Mouse (Mus musculus) lung, embryonic 15.5 days (tissue): ENCODE data around the gene Pdlim7. TPM values are rescaled to one million over a fixed set of nuclear protein-coding genes. Genes with fewer than 3 reads are reported as not detected.

Source experiments
- ATAC-seq: fragments of 200-750 bp; cut with Nextera tagmentation; 2 replicates; pipeline ENCODE4 v1.8.0; 2017; ENCODE audit warnings: moderate number of reproducible peaks, borderline replicate concordance; ENCODE audit not compliant: low FRiP score, low TSS enrichment; ENCODE audit errors: extremely low read depth
- H3K27ac ChIP-seq: fragments of 300-500 bp; sonication (generic); 2 replicates; pipeline ENCODE4 v1.5.1; 2015; ENCODE audit warnings: moderate library complexity, mild to moderate bottlenecking, inconsistent platforms
- H3K27me3 ChIP-seq: fragments of 300-500 bp; sonication (generic); 2 replicates; pipeline ENCODE4 v1.6.1; 2015; ENCODE audit warnings: inconsistent platforms
- H3K36me3 ChIP-seq: fragments of 300-500 bp; sonication (generic); 2 replicates; pipeline ENCODE4 v1.6.1; 2015; ENCODE audit warnings: inconsistent platforms
- H3K4me1 ChIP-seq: fragments of 300-500 bp; sonication (generic); 2 replicates; pipeline ENCODE4 v1.6.1; 2015; ENCODE audit warnings: inconsistent platforms
- H3K4me2 ChIP-seq: fragments of 300-500 bp; sonication (generic); 2 replicates; pipeline ENCODE4 v1.6.1; 2015; ENCODE audit warnings: inconsistent platforms, mild to moderate bottlenecking, moderate library complexity
- H3K4me3 ChIP-seq: fragments of 300-500 bp; sonication (generic); 2 replicates; pipeline ENCODE4 v1.5.1; 2015; ENCODE audit warnings: mild to moderate bottlenecking, inconsistent platforms
- H3K9ac ChIP-seq: fragments of 300-500 bp; sonication (generic); 2 replicates; pipeline ENCODE4 v1.6.1; 2015; ENCODE audit warnings: inconsistent platforms
- H3K9me3 ChIP-seq: fragments of 300-500 bp; sonication (generic); 2 replicates; pipeline ENCODE4 v1.6.1; 2016; ENCODE audit warnings: inconsistent platforms
- WGBS: fragments of 180-500 bp; shearing (Covaris S2); methylation state at CpG from one replicate; pipeline ENCODE4 v1.1.7; 2015; 5-methylcytosine and 5-hydroxymethylcytosine counted together
- polyA plus RNA-seq: library from polyadenylated mRNA; unstranded; fragments of >200 nt; fragmentation: Nextera tagmentation; extraction: Ambion mirVana; gene quantifications from 2 replicates; pipeline ENCODE4 v1.2.1, GENCODE M21; 2015

Gene Pdlim7
- polyA plus RNA-seq, 1 experiment from 2014 or later: 169 TPM

DNA sequence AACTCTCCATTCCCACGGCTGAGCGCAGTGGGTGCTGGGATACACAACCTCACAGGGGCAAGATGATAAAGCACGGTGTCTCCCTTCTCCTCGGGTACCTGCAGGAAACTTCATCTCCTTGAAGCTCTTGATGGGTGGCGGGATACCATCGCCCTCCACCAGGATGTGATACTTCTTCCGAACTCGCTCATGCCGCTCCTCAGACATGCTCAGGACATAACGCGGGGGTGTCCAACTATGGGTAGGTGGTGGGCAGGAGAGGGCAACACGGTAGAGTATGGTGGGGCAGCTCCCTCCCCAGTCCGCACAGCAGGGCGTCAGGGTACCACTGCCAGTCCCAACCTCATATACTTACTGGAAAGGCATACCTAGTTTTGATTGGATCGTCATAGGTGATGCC is 21.7 kb upstream of the Pdlim7 start:
- Histone ChIP-seq H3K4me1 (peaks cover 15% of the 10 kb centered on the region), H3K9ac (peak overlapping the region; percentile 87; the same call in 1 of the 2 replicates), H3K9me3 (no peaks in the 10 kb centered on the region), H3K27ac (no peak overlapping the region), H3K36me3 (peaks cover 63% of the 10 kb centered on the region), H3K4me3 (peak overlapping the region; percentile 98), H3K27me3 (no peaks in the 10 kb centered on the region), H3K4me2 (peak overlapping the region; percentile 89)
- WGBS: 93% methylated on average over 15 of the region's 15 CpGs
- ATAC-seq: no peak

DNA sequence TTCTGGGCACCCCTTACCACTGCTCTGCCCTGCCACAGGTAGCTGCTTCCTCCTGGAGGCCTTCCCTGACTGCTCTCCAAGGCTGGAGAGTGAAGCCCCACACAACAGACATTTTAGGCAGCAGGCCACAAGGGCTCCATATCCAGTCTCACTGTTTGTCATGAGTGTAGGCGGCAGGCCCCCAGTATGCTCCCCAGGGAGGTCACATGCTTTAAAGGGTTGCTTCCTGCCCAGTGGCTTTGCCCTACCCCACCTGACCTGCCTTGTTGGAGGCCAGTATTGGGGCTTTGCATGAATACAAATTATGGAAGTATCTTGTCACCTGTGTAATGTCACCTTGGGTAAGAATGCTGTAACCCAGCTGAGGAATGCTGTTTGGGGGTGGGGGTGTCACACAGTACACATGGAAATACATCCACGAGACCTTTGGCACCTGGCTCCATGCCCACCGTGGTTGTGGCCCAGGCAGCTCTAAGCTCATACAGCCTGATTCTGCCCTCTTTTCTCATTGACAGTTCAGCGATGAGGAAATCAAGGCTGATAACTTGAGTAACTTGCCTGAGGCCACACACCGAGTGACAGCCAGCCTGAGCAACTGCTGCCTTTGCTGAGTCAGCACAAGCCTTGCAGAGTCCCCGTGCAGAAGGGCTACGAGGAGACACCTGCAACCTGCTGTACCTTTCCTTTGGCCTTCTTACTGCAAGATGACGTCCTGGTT is 15.9 kb upstream of the Pdlim7 start, which contains the start of gene Dok3:
TSS of gene Dok3 (minus strand) at position 99 of the 718 bp plus-strand sequence.
- H3K27me3 ChIP-seq: no peaks in the 10 kb centered on the region
- H3K27ac ChIP-seq: no peak within 1 kb of the TSS
- H3K4me1 ChIP-seq: no peaks in the 10 kb centered on the region
- H3K9me3 ChIP-seq: no peaks in the 10 kb centered on the region
- WGBS: 78% methylated on average over 8 of the region's 8 CpGs
- no peak within 1 kb of the TSS for H3K4me3 ChIP-seq
- H3K36me3 ChIP-seq: peaks cover 49% of the 10 kb centered on the region
- H3K9ac ChIP-seq: no peak within 1 kb of the TSS
- H3K4me2 ChIP-seq: no peak within 1 kb of the TSS
- ATAC-seq: no peak

DNA sequence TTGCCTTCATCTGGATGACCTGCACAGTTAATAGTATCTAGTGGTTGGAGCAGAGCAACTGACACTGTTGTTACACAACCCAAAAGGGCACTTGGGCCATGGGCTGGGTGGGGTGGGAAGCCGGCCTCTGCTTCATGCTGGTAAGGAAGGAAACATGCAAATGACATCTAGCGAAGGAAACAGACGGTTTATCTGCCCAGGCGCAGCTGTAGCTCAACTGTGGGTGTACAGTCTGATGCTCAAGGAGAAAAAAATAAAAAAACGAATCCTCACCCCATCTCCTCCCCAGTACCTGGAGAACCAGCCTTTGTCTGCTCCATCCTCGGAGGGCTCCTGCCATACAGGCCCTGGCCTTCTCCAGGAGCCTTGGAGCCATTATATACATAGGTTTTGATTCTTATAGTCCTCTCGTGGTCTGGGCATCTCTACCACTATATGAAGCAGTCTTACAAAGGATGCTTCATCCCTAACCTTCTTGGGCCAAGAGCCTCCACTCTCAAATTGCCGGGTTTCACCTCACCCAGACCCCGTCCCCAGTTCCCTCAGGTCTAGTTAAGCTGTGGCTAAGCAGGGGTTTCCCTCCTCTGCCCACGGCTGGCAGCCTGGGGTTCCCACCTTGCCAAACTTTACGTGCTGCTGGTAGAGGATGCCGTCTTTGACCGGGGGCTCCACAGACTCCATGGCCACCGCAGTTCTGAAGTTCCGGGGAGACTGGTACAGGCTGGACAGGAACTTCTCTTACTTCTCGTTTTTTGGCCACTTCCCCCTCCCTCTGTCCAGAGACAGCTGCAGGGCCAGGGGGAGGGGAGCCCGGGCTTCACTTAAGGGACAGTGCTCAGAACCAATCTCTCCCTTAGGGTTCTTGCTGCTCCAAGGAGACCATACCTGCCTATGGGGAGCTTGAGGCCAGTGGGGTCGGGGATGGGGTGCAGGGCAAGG is 14.6 kb upstream of the Pdlim7 start:
- ATAC-seq: no peak
- peaks cover 38% of the 10 kb centered on the region for H3K36me3 ChIP-seq
- 73% methylated on average over 18 of the region's 18 CpGs for WGBS
- no peak overlapping the region for H3K4me3 ChIP-seq
- H3K9me3 ChIP-seq: no peaks in the 10 kb centered on the region
- no peak overlapping the region for H3K9ac ChIP-seq
- H3K27ac ChIP-seq: no peak overlapping the region
- no peak overlapping the region for H3K4me2 ChIP-seq
- H3K27me3 ChIP-seq: no peaks in the 10 kb centered on the region
- H3K4me1 ChIP-seq: no peaks in the 10 kb centered on the region

DNA sequence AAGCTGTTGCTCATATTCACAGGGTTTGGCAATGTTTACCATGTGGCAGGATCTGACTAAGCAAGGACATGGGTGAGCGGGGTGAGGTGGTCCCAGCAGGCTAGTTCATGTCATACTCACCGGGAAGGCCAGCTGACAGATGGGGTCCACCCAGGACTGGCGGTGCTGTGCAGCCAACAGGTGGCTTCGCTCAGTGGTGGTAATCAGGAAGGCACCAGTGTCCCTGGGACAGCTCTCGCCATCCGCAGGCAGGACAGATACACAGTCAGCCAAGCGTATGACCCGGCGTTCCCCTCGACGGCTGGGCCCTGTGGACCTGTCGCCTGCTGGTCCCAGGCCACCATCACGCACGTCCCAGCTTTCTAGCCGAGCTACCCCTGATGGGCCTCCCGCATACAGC is 13.7 kb upstream of the Pdlim7 start:
- Histone ChIP-seq H3K4me2 (no peak overlapping the region), H3K9ac (no peak overlapping the region), H3K27ac (no peak overlapping the region), H3K27me3 (no peaks in the 10 kb centered on the region), H3K4me1 (no peaks in the 10 kb centered on the region), H3K36me3 (peaks cover 30% of the 10 kb centered on the region), H3K4me3 (no peak overlapping the region), H3K9me3 (no peaks in the 10 kb centered on the region)
- no peak; the same call in 1 of the 2 replicates for ATAC-seq
- 76% methylated on average over 16 of the region's 16 CpGs for WGBS

DNA sequence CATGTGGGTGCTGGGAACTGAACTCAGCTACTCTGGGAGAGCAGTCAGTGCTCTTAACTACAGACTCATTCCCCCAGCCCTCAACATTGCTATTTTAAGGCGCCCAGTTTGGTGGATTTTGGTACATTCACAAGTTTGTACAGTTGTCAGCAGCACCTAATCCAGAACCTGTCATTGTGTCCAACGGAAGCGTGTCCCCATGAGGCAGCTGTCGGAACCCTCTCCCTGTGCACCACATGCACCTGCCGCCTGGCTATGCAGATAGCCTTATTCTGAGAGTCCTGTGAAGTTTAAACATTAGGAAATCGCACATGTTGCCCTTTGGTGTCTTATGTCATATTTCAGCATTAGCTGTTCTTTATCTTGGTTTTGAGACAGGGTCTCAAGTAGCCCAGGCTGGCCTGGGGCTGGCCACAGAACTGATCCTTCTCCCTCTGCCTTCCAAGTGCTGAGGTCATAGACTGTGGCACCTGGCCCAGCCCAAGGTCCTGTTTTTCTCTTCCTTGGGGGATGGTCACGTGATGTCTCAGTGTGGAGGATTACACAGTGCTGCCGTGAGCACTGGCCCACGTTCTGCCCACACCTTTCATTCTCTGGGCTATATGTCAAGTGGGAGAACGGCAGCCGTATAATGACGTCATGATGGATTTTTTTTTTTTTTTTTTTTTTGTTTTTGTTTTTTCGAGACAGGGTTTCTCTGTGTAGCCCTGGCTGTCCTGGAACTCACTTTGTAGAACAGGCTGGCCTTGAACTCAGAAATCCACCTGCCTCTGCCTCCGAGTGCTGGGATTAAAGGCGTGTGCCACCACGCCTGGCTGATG is 12.5 kb upstream of the Pdlim7 start:
- no peak overlapping the region for H3K9ac ChIP-seq
- H3K36me3 ChIP-seq: peaks cover 17% of the 10 kb centered on the region
- no peak overlapping the region for H3K4me2 ChIP-seq
- no peaks in the 10 kb centered on the region for H3K4me1 ChIP-seq
- no peak overlapping the region for H3K4me3 ChIP-seq
- H3K9me3 ChIP-seq: no peaks in the 10 kb centered on the region
- WGBS: 72% methylated on average over 16 of the region's 16 CpGs
- ATAC-seq: no peak
- no peaks in the 10 kb centered on the region for H3K27me3 ChIP-seq
- H3K27ac ChIP-seq: no peak overlapping the region

DNA sequence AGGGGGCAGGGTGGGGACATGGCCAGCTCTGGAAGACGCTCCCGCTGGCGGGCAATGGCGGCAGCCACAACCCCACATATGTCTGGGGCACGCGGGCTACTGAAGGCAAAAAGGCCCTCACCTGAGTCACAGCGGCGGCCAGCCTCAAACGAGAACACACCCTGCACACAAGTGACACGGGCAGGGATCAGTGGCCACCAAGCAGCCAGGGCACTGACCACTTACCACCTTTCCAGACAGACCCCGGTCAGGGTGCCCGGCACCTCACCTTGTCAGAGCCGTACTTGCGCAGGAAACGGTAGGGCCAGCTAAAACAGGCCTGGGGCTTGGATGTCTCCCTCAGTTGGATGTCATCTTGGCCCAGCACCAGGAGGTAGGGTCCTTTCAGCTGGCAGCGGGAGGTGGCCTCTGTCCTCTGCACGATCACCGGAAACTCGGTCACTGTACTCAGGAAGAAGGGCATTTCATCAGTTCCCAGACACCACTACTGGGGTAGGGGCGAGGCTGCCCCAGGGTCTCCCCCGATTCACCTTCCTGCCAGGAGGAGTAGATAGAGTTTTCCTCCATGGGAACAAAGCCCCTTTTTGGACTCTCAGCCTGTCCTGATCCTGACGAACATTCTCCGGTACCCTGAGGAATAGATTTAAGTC is 10.6 kb upstream of the Pdlim7 start:
- no peaks in the 10 kb centered on the region for H3K4me1 ChIP-seq
- H3K4me2 ChIP-seq: no peak overlapping the region
- H3K4me3 ChIP-seq: no peak overlapping the region
- no peaks in the 10 kb centered on the region for H3K27me3 ChIP-seq
- WGBS: 86% methylated on average over 23 of the region's 23 CpGs
- H3K36me3 ChIP-seq: peaks cover under 1% of the 10 kb centered on the region; the same call in 1 of the 2 replicates
- H3K27ac ChIP-seq: no peak overlapping the region
- no peaks in the 10 kb centered on the region for H3K9me3 ChIP-seq
- ATAC-seq: peak; percentile 15; the same call in 1 of the 2 replicates
- no peak overlapping the region for H3K9ac ChIP-seq

DNA sequence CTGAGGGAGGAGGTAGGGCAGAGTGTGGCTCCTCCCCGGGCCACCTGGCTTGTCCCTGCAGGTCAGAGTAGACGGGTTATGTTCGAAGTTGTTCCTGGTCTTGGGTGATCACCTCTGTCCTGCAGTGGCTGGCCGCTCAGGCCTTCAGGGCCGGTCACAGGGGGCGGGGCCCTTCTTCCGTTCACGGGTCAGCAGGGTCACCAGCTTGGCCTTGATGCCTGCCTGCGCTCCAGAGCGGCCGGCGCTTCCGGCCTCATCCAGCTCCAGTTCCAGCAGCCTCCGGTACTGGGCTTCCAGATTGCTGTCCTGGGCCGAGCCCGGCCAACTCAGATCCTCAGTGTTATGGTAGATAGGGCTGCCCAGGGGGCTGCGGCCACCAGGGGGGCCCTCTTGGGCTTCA is 9.8 kb upstream of the Pdlim7 start:
- Histone ChIP-seq H3K9ac (no peak overlapping the region), H3K4me2 (no peak overlapping the region)

DNA sequence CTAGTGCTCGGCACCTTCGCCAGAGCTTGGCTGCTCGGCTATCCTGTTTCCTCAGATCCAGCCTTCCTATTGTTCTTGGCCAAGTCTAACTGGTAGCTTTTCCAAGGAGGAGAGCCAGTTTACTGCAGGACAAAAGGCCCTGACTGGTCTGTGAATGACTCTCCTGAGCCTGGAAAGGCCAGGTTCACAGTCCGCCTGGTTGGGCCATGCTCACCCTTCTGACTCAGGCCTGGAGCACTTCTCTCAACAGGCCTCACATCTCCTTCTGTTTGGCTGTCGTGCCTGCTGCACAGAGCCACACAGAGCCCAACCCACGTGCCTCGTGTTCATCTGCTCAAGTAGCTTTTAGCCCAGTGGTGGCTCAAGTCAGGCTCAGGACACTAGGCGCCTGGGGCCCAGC is 9.3 kb upstream of the Pdlim7 start:
- H3K4me3 ChIP-seq: no peak overlapping the region
- no peak overlapping the region for H3K9ac ChIP-seq
- no peaks in the 10 kb centered on the region for H3K27me3 ChIP-seq
- 60% methylated on average over 8 of the region's 8 CpGs for WGBS
- H3K4me1 ChIP-seq: no peaks in the 10 kb centered on the region
- no peak for ATAC-seq
- no peaks in the 10 kb centered on the region for H3K36me3 ChIP-seq
- H3K27ac ChIP-seq: 0 out of 2 replicates have a peak overlapping the region, but pooled peaks have one; percentile 7
- H3K9me3 ChIP-seq: no peaks in the 10 kb centered on the region
- H3K4me2 ChIP-seq: no peak overlapping the region

More for the DNA sequence above, 9.8 kb upstream of the Pdlim7 start:
- Histone ChIP-seq H3K36me3 (no peaks in the 10 kb centered on the region), H3K27me3 (no peaks in the 10 kb centered on the region), H3K27ac (no peak overlapping the region), H3K9me3 (no peaks in the 10 kb centered on the region), H3K4me1 (no peaks in the 10 kb centered on the region), H3K4me3 (no peak overlapping the region)
- WGBS: 62% methylated on average over 17 of the region's 17 CpGs
- peak; percentile 36; the same call in 1 of the 2 replicates for ATAC-seq

DNA sequence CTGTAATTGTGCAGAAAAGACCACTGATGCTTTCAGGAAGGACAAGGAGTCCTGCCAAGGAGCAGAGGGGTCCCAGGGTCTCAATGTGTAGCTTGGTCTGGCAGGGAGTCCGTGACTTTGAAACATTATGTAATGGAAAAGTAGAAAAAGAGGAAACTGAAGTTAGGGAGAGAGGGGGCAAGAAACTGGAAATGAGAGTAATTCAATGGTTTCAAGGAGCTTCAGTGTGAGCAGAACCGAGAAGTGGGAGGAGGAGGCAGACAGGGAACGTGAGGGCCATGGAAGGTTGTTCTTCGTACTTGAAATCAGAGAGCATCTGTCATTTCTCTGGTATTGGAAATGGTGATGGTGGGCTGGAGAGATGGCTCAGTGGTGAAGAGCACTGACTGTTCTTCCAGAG is 6.1 kb upstream of the Pdlim7 start:
- Histone ChIP-seq H3K4me3 (no peak overlapping the region), H3K36me3 (no peaks in the 10 kb centered on the region), H3K27ac (no peak overlapping the region), H3K4me1 (no peaks in the 10 kb centered on the region), H3K4me2 (no peak overlapping the region), H3K27me3 (0 out of 2 replicates have a peak, but pooled peaks cover 8% of the 10 kb centered on the region), H3K9me3 (no peaks in the 10 kb centered on the region), H3K9ac (no peak overlapping the region)
- ATAC-seq: no peak
- WGBS: 61% methylated on average over 4 of the region's 4 CpGs

DNA sequence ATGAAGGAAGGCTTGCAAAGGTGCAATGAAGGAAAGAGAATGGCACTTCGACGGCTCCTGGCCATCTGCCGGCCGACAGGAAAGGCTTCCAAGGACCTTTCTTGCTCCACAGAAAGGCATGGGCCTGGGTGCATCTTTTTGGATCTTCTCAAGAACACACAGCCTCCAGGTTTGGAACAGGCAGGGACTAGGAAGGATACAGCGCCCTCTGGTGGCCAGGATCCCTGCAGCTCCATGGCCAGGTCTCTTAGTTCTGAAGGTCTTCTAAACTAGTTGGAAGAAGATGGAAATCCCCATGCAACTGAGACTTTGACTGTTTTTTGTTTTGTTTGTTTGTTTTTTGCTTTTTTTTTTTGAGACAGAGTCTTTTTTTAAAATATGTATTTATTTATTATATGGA is 3.5 kb upstream of the Pdlim7 start:
- H3K27me3 ChIP-seq: peaks cover 13% of the 10 kb centered on the region; the same call in 1 of the 2 replicates
- no peak overlapping the region for H3K4me2 ChIP-seq
- H3K4me1 ChIP-seq: peaks cover 8% of the 10 kb centered on the region
- no peak overlapping the region for H3K4me3 ChIP-seq
- ATAC-seq: no peak
- WGBS: 2% methylated on average over 5 of the region's 5 CpGs
- no peak overlapping the region for H3K27ac ChIP-seq
- H3K9me3 ChIP-seq: no peaks in the 10 kb centered on the region
- no peaks in the 10 kb centered on the region for H3K36me3 ChIP-seq
- no peak overlapping the region for H3K9ac ChIP-seq

DNA sequence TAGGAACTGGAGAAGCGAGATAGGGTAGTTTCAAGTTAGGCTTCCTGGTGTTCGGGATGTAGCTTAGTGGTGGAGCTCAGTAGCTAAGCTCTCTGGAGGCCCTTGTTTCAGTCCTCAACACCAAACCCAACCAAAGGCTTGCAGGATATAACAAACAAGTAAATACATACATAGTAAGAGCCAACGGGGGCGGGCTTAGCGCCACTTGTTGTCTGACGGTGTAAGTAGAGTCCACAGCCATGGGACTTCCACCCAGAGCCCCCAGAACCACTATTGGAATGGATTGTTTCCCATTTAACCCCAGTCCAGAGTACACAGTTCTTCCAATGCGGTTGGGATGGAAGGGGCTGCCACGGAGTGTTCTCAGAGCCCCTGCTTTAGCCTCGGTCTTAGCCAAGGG is 352 bp upstream of the Pdlim7 start:
- Histone ChIP-seq H3K27me3 (peaks cover 13% of the 10 kb centered on the region; the same call in 1 of the 2 replicates), H3K4me1 (peaks cover 30% of the 10 kb centered on the region), H3K27ac (no peak overlapping the region), H3K36me3 (peaks cover 11% of the 10 kb centered on the region), H3K4me3 (peak overlapping the region; percentile 73), H3K9me3 (no peaks in the 10 kb centered on the region), H3K9ac (no peak overlapping the region), H3K4me2 (peak overlapping the region; percentile 71)
- no peak for ATAC-seq
- 35% methylated on average over 9 of the region's 9 CpGs for WGBS
